Mouse (Mus musculus): ENCODE measurements around the gene Vps52. TPM values are rescaled to one million over a fixed set of nuclear protein-coding genes. Genes with fewer than 3 reads are reported as not detected.

Gene Vps52
- polyA plus RNA-seq, 1 experiment from 2014 or later = 53.5 TPM

GRCm38 (mm10) chr17:33915671-33916250 is 39.9 kb upstream of the Vps52 start, which contains the start of the genes Tapbp and Zbtb22:
TSS of gene Tapbp (plus strand) at chr17:33915899.
TSS of gene Zbtb22 (plus strand) at chr17:33915904.
- Histone ChIP-seq H3K36me3 (peaks cover 52% of the 10 kb centered on the region), H3K9ac (peak within 1 kb of the TSS; percentile 57), H3K9me3 (replicated peaks) (no peaks in the 10 kb centered on the region), H3K27ac (peak within 1 kb of the TSS; percentile 92), H3K4me1 (peaks cover 72% of the 10 kb centered on the region), H3K27me3 (no peaks in the 10 kb centered on the region), H3K4me3 (replicated peaks) (peak within 1 kb of the TSS; percentile 64), H3K4me2 (peak within 1 kb of the TSS; percentile 62)
- WGBS = under 1% methylated on average over 34 of the region's 34 CpGs
- peak; percentile 92 for ATAC-seq (replicated peaks; ENCODE audit: low FRiP score)

- Histone ChIP-seq H3K9me3 (replicated peaks) (no peaks in the 10 kb centered on the region), H3K9ac (peak overlapping the region; percentile 57), H3K27me3 (no peaks in the 10 kb centered on the region), H3K27ac (peak overlapping the region; percentile 92), H3K36me3 (peaks cover 47% of the 10 kb centered on the region), H3K4me2 (peak overlapping the region; percentile 62), H3K4me3 (replicated peaks) (peak overlapping the region; percentile 64), H3K4me1 (peaks cover 71% of the 10 kb centered on the region)
- WGBS = 1% methylated on average over 20 of the region's 20 CpGs
- ATAC-seq (replicated peaks; ENCODE audit: low FRiP score) = peak; percentile 16
These were observed 39.3 kb upstream of the Vps52 start for GRCm38 (mm10) chr17:33916294-33916693.

GRCm38 (mm10) chr17:33916847-33917655 is 38.6 kb upstream of the Vps52 start:
- H3K27me3 ChIP-seq = no peaks in the 10 kb centered on the region
- peak overlapping the region; percentile 64 for H3K4me3 ChIP-seq (replicated peaks)
- no peaks in the 10 kb centered on the region for H3K9me3 ChIP-seq (replicated peaks)
- peak overlapping the region; percentile 62 for H3K4me2 ChIP-seq
- WGBS = 74% methylated on average over 31 of the region's 31 CpGs
- peaks cover 39% of the 10 kb centered on the region for H3K36me3 ChIP-seq
- peak overlapping the region; percentile 92; the same call in 1 of the 2 replicates for H3K27ac ChIP-seq
- peaks cover 68% of the 10 kb centered on the region for H3K4me1 ChIP-seq
- no peak for ATAC-seq (replicated peaks; ENCODE audit: low FRiP score)
- H3K9ac ChIP-seq = no peak overlapping the region

GRCm38 (mm10) chr17:33917656-33918292 is 37.8 kb upstream of the Vps52 start:
- no peaks in the 10 kb centered on the region for H3K27me3 ChIP-seq
- WGBS = 85% methylated on average over 18 of the region's 18 CpGs
- H3K4me3 ChIP-seq (replicated peaks) = no peak overlapping the region; the same call in 1 of the 2 replicates
- H3K27ac ChIP-seq = no peak overlapping the region
- no peaks in the 10 kb centered on the region for H3K9me3 ChIP-seq (replicated peaks)
- no peak for ATAC-seq (replicated peaks; ENCODE audit: low FRiP score)
- peaks cover 33% of the 10 kb centered on the region for H3K36me3 ChIP-seq
- peaks cover 62% of the 10 kb centered on the region for H3K4me1 ChIP-seq
- 0 out of 2 replicates have a peak overlapping the region, but pooled peaks have one; percentile 62 for H3K4me2 ChIP-seq
- H3K9ac ChIP-seq = no peak overlapping the region

GRCm38 (mm10) chr17:33918293-33919203 is 37.1 kb upstream of the Vps52 start:
- no peaks in the 10 kb centered on the region for H3K27me3 ChIP-seq
- peaks cover 27% of the 10 kb centered on the region for H3K36me3 ChIP-seq
- peak overlapping the region; percentile 99 for H3K4me2 ChIP-seq
- H3K4me3 ChIP-seq (replicated peaks) = peak overlapping the region; percentile 75
- ATAC-seq (replicated peaks; ENCODE audit: low FRiP score) = no peak
- H3K9ac ChIP-seq = peak overlapping the region; percentile 76; the same call in 1 of the 2 replicates
- 61% methylated on average over 37 of the region's 37 CpGs for WGBS
- peaks cover 62% of the 10 kb centered on the region for H3K4me1 ChIP-seq
- peak overlapping the region; percentile 83 for H3K27ac ChIP-seq
- H3K9me3 ChIP-seq (replicated peaks) = no peaks in the 10 kb centered on the region

GRCm38 (mm10) chr17:33919351-33920281 is 36.0 kb upstream of the Vps52 start:
- Histone ChIP-seq H3K4me1 (peaks cover 62% of the 10 kb centered on the region), H3K36me3 (peaks cover 16% of the 10 kb centered on the region), H3K27ac (peak overlapping the region; percentile 83), H3K9ac (peak overlapping the region; percentile 76), H3K4me2 (peak overlapping the region; percentile 99), H3K4me3 (replicated peaks) (peak overlapping the region; percentile 75), H3K9me3 (replicated peaks) (no peaks in the 10 kb centered on the region), H3K27me3 (no peaks in the 10 kb centered on the region)
- ATAC-seq (replicated peaks; ENCODE audit: low FRiP score) = no peak
- under 1% methylated on average over 52 of the region's 52 CpGs for WGBS

- Histone ChIP-seq H3K36me3 (peaks cover 11% of the 10 kb centered on the region), H3K9ac (peak overlapping the region; percentile 76), H3K4me1 (peaks cover 54% of the 10 kb centered on the region), H3K27ac (peak overlapping the region; percentile 83), H3K4me3 (replicated peaks) (peak overlapping the region; percentile 75), H3K27me3 (no peaks in the 10 kb centered on the region), H3K9me3 (replicated peaks) (no peaks in the 10 kb centered on the region), H3K4me2 (peak overlapping the region; percentile 99)
- WGBS = under 1% methylated on average over 36 of the region's 36 CpGs
- ATAC-seq (replicated peaks; ENCODE audit: low FRiP score) = peak; percentile 55
These were observed 35.1 kb upstream of the Vps52 start for GRCm38 (mm10) chr17:33920282-33921097.

- ATAC-seq (replicated peaks; ENCODE audit: low FRiP score) = no peak
- H3K9me3 ChIP-seq (replicated peaks) = no peaks in the 10 kb centered on the region
- H3K4me2 ChIP-seq = peak overlapping the region; percentile 99
- H3K4me1 ChIP-seq = peaks cover 52% of the 10 kb centered on the region
- H3K27me3 ChIP-seq = no peaks in the 10 kb centered on the region
- H3K27ac ChIP-seq = no peak overlapping the region
- WGBS = 81% methylated on average over 7 of the region's 7 CpGs
- peaks cover 17% of the 10 kb centered on the region for H3K36me3 ChIP-seq
- H3K9ac ChIP-seq = no peak overlapping the region
- peak overlapping the region; percentile 75; the same call in 1 of the 2 replicates for H3K4me3 ChIP-seq (replicated peaks)
These were observed 34.3 kb upstream of the Vps52 start for GRCm38 (mm10) chr17:33921361-33921760.

- peaks cover 13% of the 10 kb centered on the region for H3K36me3 ChIP-seq
- no peak overlapping the region for H3K9ac ChIP-seq
- no peaks in the 10 kb centered on the region for H3K27me3 ChIP-seq
- peaks cover 31% of the 10 kb centered on the region for H3K4me1 ChIP-seq
- H3K27ac ChIP-seq = no peak overlapping the region
- no peak for ATAC-seq (replicated peaks; ENCODE audit: low FRiP score)
- WGBS = 89% methylated on average over 10 of the region's 10 CpGs
- no peak overlapping the region for H3K4me2 ChIP-seq
- H3K9me3 ChIP-seq (replicated peaks) = no peaks in the 10 kb centered on the region
- no peak overlapping the region for H3K4me3 ChIP-seq (replicated peaks)
These were observed 30.9 kb upstream of the Vps52 start for GRCm38 (mm10) chr17:33924577-33925283.
